Mouse (Mus musculus) stomach, postnatal 0 days (tissue): ENCODE data around the gene Plekha6. TPM values are rescaled to one million over a fixed set of nuclear protein-coding genes. Genes with fewer than 3 reads are reported as not detected.

ENCODE experiments used
- ATAC-seq: fragments of 200-750 bp; cut with Nextera tagmentation; 2 replicates; pipeline ENCODE4 v1.8.0; 2017; ENCODE audit not compliant: low FRiP score, low TSS enrichment
- DNase-seq: peaks from one replicate; pipeline ENCODE4 v3.0.0-alpha.2; 2016; ENCODE audit warnings: low spot score
- H3K27ac ChIP-seq: fragments of 300-500 bp; sonication (generic); replicated peaks from 2 replicates; pipeline ENCODE4 v1.5.1; 2014; ENCODE audit warnings: mild to moderate bottlenecking, control low read depth
- H3K27me3 ChIP-seq: fragments of 300-500 bp; sonication (generic); 2 replicates; pipeline ENCODE4 v1.6.1; 2014; ENCODE audit warnings: low read length; ENCODE audit not compliant: control insufficient read depth, insufficient read depth
- H3K36me3 ChIP-seq: fragments of 300-500 bp; sonication (generic); 2 replicates; pipeline ENCODE4 v1.6.1; 2014; ENCODE audit warnings: low read length, mixed read lengths; ENCODE audit not compliant: control insufficient read depth, insufficient read depth
- H3K4me1 ChIP-seq: fragments of 300-500 bp; sonication (generic); replicated peaks from 2 replicates; pipeline ENCODE4 v1.6.1; 2014; ENCODE audit warnings: antibody characterized with exemption; ENCODE audit not compliant: control insufficient read depth, insufficient read depth
- H3K4me2 ChIP-seq: fragments of 300-500 bp; sonication (generic); replicated peaks from 2 replicates; pipeline ENCODE4 v1.6.1; 2014; ENCODE audit warnings: low read depth, mild to moderate bottlenecking, control low read depth, moderate library complexity
- H3K4me3 ChIP-seq: fragments of 300-500 bp; sonication (generic); 2 replicates; pipeline ENCODE4 v1.5.1; 2014; ENCODE audit warnings: low read depth, low read length, control low read depth
- H3K9ac ChIP-seq: fragments of 300-500 bp; sonication (generic); 2 replicates; pipeline ENCODE4 v1.6.1; 2014; ENCODE audit warnings: mild to moderate bottlenecking, low read length, control low read depth, mixed read lengths
- H3K9me3 ChIP-seq: fragments of 300-500 bp; sonication (generic); 2 replicates; pipeline ENCODE4 v1.6.1; 2016; ENCODE audit warnings: low read length; ENCODE audit not compliant: control insufficient read depth
- CTCF ChIP-seq: IDR thresholded peaks from 2 replicates; pipeline ENCODE4 v1.5.1; 2016; ENCODE audit warnings: antibody characterized with exemption, low read depth, mild to moderate bottlenecking, moderate library complexity
- EP300 ChIP-seq: optimal IDR thresholded peaks from 2 replicates; pipeline ENCODE3; 2016; ENCODE audit warnings: antibody characterized with exemption
- WGBS: fragments of 180-500 bp; shearing (Covaris S2); extraction: QIAGEN DNeasy Blood & Tissue Kit; methylation state at CpG from one replicate; pipeline ENCODE4 v1.1.7; 2014; 5-methylcytosine and 5-hydroxymethylcytosine counted together
- polyA plus RNA-seq: library from polyadenylated mRNA; unstranded; fragments of >200 nt; fragmentation: Nextera tagmentation; extraction: Ambion mirVana; gene quantifications from 2 replicates; pipeline ENCODE4 v1.2.1, GENCODE M21; 2015

Gene Plekha6
- polyA plus RNA-seq, 1 experiment from 2014 or later = 11.1 TPM

DNA sequence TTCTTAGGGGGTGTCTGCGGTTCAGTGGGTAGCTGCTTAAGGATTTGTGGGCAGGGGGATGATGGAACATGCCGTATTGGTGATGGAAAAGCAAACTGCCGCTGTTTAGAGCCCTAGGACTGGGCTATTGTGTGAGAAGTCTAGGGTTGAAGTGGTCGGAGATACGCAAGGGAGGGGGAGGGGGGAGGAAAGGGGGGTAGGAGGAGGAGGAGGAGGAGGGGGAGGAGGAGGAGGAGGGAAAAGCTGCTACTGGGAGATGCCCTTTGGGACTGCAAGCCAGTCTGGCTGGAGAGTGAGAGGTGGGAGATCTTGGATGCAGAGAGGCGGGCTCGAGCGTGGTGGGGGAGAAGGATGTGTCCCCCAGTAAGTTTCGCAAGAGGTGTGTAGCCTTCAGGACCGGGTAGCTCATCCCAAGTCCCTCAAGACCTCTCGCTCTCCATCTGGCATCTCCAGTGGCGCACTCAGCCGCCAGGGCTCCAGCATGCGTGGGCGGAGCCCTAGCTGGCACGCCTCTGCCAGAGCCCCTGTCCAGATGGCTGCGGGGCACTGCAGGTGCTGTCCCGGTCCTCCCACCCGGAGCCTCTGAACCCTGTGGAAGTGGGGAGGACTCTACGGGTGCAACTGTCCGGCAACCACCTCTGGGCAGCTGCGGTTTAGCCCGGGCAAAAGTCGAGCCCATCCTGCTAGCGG, 18.2 kb downstream of the Plekha6 start:
- H3K4me2 ChIP-seq = peak overlapping the region; percentile 66
- no peaks in the 10 kb centered on the region for H3K9me3 ChIP-seq
- H3K27ac ChIP-seq = 0 out of 2 replicates have a peak overlapping the region, but pooled peaks have one; percentile 8
- H3K27me3 ChIP-seq = no peaks in the 10 kb centered on the region
- WGBS = 3% methylated on average over 25 of the region's 25 CpGs
- DNase-seq (peak; percentile 57), ATAC-seq (peak; percentile 38; the same call in 1 of the 2 replicates)
- peaks cover 8% of the 10 kb centered on the region for H3K4me1 ChIP-seq
- H3K9ac ChIP-seq = peak overlapping the region; percentile 59
- peak overlapping the region; percentile 42 for H3K4me3 ChIP-seq
- TF ChIP-seq CTCF = peak; percentile 29; the same call in 1 of the 2 replicates
- no peak for TF ChIP-seq EP300
- H3K36me3 ChIP-seq = no peaks in the 10 kb centered on the region

DNA sequence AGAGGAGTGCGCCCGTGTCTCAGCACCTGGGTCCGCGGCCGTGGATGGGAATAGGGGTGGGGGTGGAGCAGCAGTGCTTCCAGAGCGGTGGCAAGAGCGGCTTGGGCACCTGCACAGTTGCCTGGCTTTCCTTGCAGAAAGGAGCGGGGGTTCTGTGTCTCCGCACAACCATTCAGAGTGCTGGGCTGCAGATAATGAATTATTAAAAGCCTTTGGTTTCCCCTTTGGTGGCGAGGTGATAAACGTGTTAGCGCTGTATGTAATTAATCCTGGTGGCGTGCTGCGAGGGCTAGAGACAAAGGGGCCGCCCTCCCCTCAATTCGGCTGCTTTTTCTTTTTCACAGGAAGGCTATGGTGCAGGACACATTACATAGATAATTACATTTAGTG, 18.7 kb downstream of the Plekha6 start:
- Histone ChIP-seq H3K36me3 (no peaks in the 10 kb centered on the region), H3K4me1 (peaks cover 6% of the 10 kb centered on the region), H3K27ac (0 out of 2 replicates have a peak overlapping the region, but pooled peaks have one; percentile 8), H3K4me3 (peak overlapping the region; percentile 30), H3K4me2 (peak overlapping the region; percentile 66), H3K9me3 (no peaks in the 10 kb centered on the region), H3K9ac (0 out of 2 replicates have a peak overlapping the region, but pooled peaks have one; percentile 35), H3K27me3 (no peaks in the 10 kb centered on the region)
- DNase-seq = no peak
- no peak for ATAC-seq
- WGBS = 12% methylated on average over 16 of the region's 16 CpGs
- TF ChIP-seq CTCF = no peak
- TF ChIP-seq EP300 = no peak

DNA sequence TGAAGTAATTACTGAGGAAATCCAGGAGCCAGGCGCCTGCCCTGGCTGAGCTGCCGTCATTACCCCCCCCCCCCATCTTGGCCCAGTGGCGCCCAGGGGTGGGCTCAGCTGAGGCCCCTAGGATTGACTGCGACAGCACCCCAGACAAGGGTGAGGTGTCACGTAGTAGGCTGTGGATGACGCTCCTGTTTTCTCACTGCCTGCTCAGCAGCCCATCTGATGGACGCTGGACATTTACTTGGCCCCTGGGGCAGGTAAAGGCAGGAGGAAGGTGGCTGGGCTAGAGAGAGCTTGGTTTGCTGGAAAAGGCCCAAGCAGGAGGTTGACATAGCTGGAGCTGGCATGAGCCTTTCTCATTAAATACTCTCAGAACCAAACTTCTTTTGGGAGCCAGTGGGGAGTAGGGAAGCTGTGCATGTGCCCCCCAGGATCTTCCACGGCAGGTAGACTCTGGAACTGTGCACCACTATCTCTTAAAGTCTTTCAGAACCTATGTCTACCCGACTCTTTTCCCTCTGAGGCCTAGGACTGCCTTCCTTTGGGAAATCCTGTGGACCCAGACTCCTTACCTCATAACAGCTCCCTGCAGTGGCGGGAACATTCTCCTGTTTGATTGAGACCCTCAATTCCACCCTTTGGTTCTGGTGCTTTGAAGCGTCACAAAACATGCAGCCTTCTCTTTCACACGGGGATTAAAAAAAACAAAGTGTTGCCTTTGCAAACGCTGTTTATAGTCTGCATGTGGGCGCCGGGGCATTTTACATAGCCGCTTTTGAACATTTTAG, 19.3 kb downstream of the Plekha6 start:
- H3K4me3 ChIP-seq = no peak overlapping the region
- TF ChIP-seq CTCF (no peak), EP300 (no peak)
- H3K9me3 ChIP-seq = no peaks in the 10 kb centered on the region
- no peak overlapping the region for H3K27ac ChIP-seq
- H3K36me3 ChIP-seq = no peaks in the 10 kb centered on the region
- ATAC-seq = no peak
- H3K27me3 ChIP-seq = no peaks in the 10 kb centered on the region
- peaks cover 1% of the 10 kb centered on the region; the same call in 1 of the 2 replicates for H3K4me1 ChIP-seq
- no peak for DNase-seq
- WGBS = 68% methylated on average over 16 of the region's 16 CpGs
- H3K9ac ChIP-seq = no peak overlapping the region
- H3K4me2 ChIP-seq = no peak overlapping the region

DNA sequence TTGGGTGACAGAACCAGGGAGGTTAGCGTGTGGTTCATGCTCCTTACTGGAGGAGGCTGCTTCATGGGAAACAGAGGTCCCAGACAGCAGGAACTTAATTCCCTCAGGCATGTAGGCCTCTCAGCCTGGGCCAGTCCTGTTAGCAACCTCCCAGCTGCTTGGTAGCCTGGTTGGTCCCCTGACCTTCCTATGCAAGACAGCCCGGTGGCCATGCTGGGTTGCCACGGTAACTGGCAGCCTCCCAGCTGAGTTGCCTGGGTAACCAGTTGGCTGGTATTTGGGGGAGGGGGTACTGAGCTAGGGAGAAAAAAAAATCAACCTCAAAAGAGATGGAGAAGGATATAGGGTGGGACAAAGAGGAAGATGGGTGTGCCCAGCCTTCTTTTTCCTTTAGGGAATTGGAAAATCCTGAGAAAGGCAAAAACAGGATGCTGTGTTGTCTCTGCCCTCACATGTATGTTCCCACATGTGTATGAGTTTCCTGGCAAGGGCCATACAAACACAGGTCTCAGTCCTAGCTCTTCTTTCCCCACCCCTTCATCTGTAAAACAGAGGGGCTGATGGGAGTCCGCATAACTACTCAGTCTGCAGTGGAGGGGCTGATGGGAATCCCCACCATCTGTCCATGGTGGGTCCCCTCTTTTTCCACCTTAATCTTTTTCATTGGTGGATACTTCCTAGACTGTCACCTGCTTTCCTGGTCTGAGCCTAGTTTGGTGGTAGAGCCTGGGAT, 24.1 kb downstream of the Plekha6 start:
- Histone ChIP-seq H3K4me2 (no peak overlapping the region), H3K4me3 (no peak overlapping the region), H3K36me3 (no peaks in the 10 kb centered on the region), H3K9ac (no peak overlapping the region), H3K4me1 (0 out of 2 replicates have a peak, but pooled peaks cover 2% of the 10 kb centered on the region), H3K27me3 (no peaks in the 10 kb centered on the region), H3K9me3 (no peaks in the 10 kb centered on the region), H3K27ac (peak overlapping the region; percentile 50; the same call in 1 of the 2 replicates)
- 45% methylated on average over 4 of the region's 4 CpGs for WGBS
- ATAC-seq = no peak
- DNase-seq = no peak
- TF ChIP-seq EP300 = no peak
- TF ChIP-seq CTCF = no peak

DNA sequence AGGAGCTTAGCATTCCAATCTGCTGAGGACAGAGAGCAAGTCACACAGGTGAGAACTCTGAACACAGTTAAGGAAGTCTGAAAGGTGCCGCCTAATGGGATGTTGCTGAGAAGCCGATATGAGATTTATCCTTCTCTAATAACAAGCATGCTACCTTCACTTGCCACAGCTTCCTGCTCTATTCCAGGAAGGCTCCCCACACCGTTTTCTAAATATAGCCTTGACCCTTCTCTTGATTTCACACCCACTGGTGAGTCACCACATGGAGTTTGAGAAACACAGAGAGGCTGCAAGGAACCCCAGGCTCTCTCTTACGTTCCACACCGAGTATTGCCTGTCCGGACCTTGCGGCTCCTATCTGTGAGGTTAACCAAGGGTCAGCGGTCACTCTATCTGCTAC, 24.7 kb downstream of the Plekha6 start:
- peak overlapping the region; percentile 56 for H3K27ac ChIP-seq
- ATAC-seq = peak; percentile 86
- WGBS = 57% methylated on average over 8 of the region's 8 CpGs

More for the DNA sequence above, 24.7 kb downstream of the Plekha6 start:
- DNase-seq = peak; percentile 64
- peak; percentile 55 for TF ChIP-seq EP300
- TF ChIP-seq CTCF = no peak
- H3K27me3 ChIP-seq = no peaks in the 10 kb centered on the region
- H3K9me3 ChIP-seq = no peaks in the 10 kb centered on the region
- H3K4me2 ChIP-seq = no peak overlapping the region
- H3K36me3 ChIP-seq = no peaks in the 10 kb centered on the region
- H3K4me1 ChIP-seq = 0 out of 2 replicates have a peak, but pooled peaks cover 2% of the 10 kb centered on the region
- no peak overlapping the region for H3K4me3 ChIP-seq
- no peak overlapping the region for H3K9ac ChIP-seq
